Mouse (Mus musculus) hindbrain, embryonic 16.5 days (tissue): ENCODE measurements around the gene Insm2. TPM values are rescaled to one million over a fixed set of nuclear protein-coding genes. Genes with fewer than 3 reads are reported as not detected.
"Not testable (repeated sequence)": the region's sequence is repeated elsewhere in the genome, so short reads cannot be mapped to it uniquely, and the experiment has no call there.

Source experiments
- ATAC-seq: fragments of 200-750 bp; cut with Nextera tagmentation; 2 replicates; pipeline ENCODE4 v1.8.0; 2017; ENCODE audit warnings: moderate TSS enrichment, moderate library complexity
- H3K27ac ChIP-seq: fragments of 300-500 bp; sonication (generic); 2 replicates; pipeline ENCODE4 v1.5.1; 2014; ENCODE audit warnings: low read depth, mild to moderate bottlenecking, control low read depth, low read length, moderate library complexity
- H3K27me3 ChIP-seq: fragments of 300-500 bp; sonication (generic); replicated peaks from 2 replicates; pipeline ENCODE4 v1.6.1; 2014; ENCODE audit warnings: low read length; ENCODE audit not compliant: control insufficient read depth, insufficient read depth
- H3K36me3 ChIP-seq: fragments of 300-500 bp; sonication (generic); 2 replicates; pipeline ENCODE4 v1.6.1; 2014; ENCODE audit warnings: mild to moderate bottlenecking, low read length, moderate library complexity, mixed read lengths; ENCODE audit not compliant: control insufficient read depth, insufficient read depth
- H3K4me1 ChIP-seq: fragments of 300-500 bp; sonication (generic); 2 replicates; pipeline ENCODE4 v1.6.1; 2014; ENCODE audit warnings: low read depth, low read length; ENCODE audit not compliant: control insufficient read depth, insufficient read depth
- H3K4me2 ChIP-seq: fragments of 300-500 bp; sonication (generic); 2 replicates; pipeline ENCODE4 v1.6.1; 2014; ENCODE audit warnings: mild to moderate bottlenecking, low read length, control low read depth, moderate library complexity
- H3K4me3 ChIP-seq: fragments of 300-500 bp; sonication (generic); 2 replicates; pipeline ENCODE4 v1.5.1; 2014; ENCODE audit warnings: mild to moderate bottlenecking, low read length, control low read depth, moderate library complexity
- H3K9ac ChIP-seq: fragments of 300-500 bp; sonication (generic); 2 replicates; pipeline ENCODE4 v1.6.1; 2014; ENCODE audit warnings: low read depth, mild to moderate bottlenecking, control low read depth, low read length, moderate library complexity
- H3K9me3 ChIP-seq: fragments of 300-500 bp; sonication (generic); 2 replicates; pipeline ENCODE4 v1.6.1; 2014; ENCODE audit warnings: mild to moderate bottlenecking, low read length, moderate library complexity; ENCODE audit not compliant: control insufficient read depth
- WGBS: fragments of 180-500 bp; shearing (Covaris S2); extraction: QIAGEN DNeasy Blood & Tissue Kit; methylation state at CpG from one replicate; pipeline ENCODE4 v1.1.7; 2014; 5-methylcytosine and 5-hydroxymethylcytosine counted together
- polyA plus RNA-seq: library from polyadenylated mRNA; unstranded; fragments of >200 nt; fragmentation: Nextera tagmentation; extraction: Ambion mirVana; gene quantifications from 2 replicates; pipeline ENCODE4 v1.2.1, GENCODE M21; 2015

Insm2 gene
- 1.4 and 1.9 TPM in 2 replicates for polyA plus RNA-seq

- Histone ChIP-seq H3K27me3 (peaks cover 41% of the 10 kb centered on the region), H3K27ac (no peak within 1 kb of the TSS), H3K4me1 (peaks cover 23% of the 10 kb centered on the region), H3K36me3 (no peaks in the 10 kb centered on the region), H3K9me3 (no peaks in the 10 kb centered on the region), H3K9ac (peak within 1 kb of the TSS; percentile 53), H3K4me2 (peak within 1 kb of the TSS; percentile 71), H3K4me3 (peak within 1 kb of the TSS; percentile 50)
- ATAC-seq = peak; percentile 67
- WGBS = under 1% methylated on average over 58 of the region's 77 CpGs
Observed at GRCm38 (mm10) chr12:55598887-55599561, at the start of gene Insm2. Gene Insm2, plus strand, starts transcription at chr12:55599427.

DNA sequence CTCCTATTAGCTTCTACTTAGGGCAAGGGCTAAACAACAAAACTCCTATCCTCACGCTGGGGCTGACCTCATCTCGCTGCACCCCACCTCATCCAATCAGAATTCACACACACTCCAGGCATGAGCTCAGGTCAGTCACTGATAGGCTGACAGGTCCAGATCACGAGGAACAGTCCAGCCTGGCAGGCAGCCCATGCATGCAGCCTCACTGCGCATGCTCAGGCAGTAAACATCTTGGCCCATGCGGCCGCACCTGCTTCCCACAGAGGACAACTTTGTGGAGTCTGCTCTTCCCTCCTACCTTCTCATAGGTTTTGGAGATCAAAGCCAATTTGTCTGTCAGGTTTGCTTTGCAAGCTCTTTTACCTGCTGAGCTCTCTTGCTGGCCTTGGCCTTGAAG is 44.3 kb upstream of the Insm2 start:
- not testable (repeated sequence) for H3K9ac ChIP-seq, H3K4me2 ChIP-seq, H3K9me3 ChIP-seq, ATAC-seq, H3K27me3 ChIP-seq, H3K36me3 ChIP-seq, H3K27ac ChIP-seq, H3K4me3 ChIP-seq, H3K4me1 ChIP-seq
- WGBS = 85% methylated on average over 6 of the region's 6 CpGs

DNA sequence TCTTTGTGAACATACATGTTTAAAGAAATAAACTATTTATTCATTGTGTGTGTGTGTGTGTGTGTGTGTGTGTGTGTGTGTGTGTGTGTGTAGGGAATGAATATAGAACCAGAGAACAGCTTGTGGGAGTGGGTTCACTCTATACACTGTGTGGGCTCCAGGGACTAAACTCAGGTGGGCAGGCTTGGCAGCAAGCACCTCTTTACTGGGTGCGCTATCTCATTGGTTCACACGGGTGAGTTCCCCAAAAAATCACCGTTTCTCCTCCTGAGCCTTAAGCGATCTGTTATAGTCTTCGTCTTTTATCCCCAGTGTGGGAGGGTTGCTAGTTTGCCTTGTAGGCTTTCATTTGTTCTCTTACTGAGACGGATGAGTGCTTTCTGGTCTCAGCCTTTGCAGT is 41.4 kb upstream of the Insm2 start:
- Histone ChIP-seq H3K4me1 (peaks cover 2% of the 10 kb centered on the region), H3K36me3 (no peaks in the 10 kb centered on the region), H3K27me3 (no peaks in the 10 kb centered on the region), H3K9ac (no peak overlapping the region), H3K4me3 (no peak overlapping the region), H3K9me3 (no peaks in the 10 kb centered on the region), H3K27ac (no peak overlapping the region), H3K4me2 (no peak overlapping the region)
- ATAC-seq = no peak
- WGBS = 67% methylated on average over 6 of the region's 6 CpGs

DNA sequence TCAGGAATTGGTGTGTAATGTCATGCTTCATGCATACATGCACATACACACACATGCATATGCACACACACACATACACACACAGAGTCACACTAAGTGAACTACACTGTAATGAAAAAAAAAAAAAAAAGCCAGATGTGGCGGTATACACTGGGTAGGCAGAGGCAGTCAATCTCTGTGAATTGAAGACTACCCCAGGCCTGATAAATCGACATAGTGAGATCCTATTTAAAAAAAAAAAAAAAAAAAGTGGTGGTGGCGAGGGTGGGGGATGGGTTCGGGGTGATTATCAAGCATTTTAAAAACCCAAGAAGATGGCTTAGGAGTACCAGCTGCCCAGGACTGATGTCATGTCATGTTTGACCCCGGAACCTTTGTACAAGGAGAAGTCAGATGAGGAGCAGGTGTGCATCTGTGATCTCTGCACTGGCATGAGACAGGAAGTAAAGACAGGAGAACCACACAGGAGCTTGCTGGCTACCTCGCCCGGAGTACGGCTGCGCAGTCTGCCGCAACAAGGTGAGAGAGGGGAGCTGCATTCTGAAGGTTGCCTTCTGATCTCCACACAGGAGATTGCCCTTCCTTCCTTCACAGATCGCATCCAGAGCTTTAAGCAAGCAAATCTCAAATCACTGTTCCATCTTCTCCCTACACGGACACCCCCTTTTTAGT is 39.9 kb upstream of the Insm2 start:
- H3K9me3 ChIP-seq = no peaks in the 10 kb centered on the region
- WGBS = 90% methylated on average over 12 of the region's 12 CpGs
- H3K4me2 ChIP-seq = no peak overlapping the region
- H3K9ac ChIP-seq = no peak overlapping the region
- H3K4me3 ChIP-seq = no peak overlapping the region
- H3K4me1 ChIP-seq = peaks cover 2% of the 10 kb centered on the region
- H3K36me3 ChIP-seq = no peaks in the 10 kb centered on the region
- H3K27me3 ChIP-seq = no peaks in the 10 kb centered on the region
- H3K27ac ChIP-seq = no peak overlapping the region
- no peak for ATAC-seq

GRCm38 (mm10) chr12:55560025-55560690 is 39.1 kb upstream of the Insm2 start:
- Histone ChIP-seq H3K4me1 (peaks cover 2% of the 10 kb centered on the region), H3K27ac (no peak overlapping the region), H3K9me3 (no peaks in the 10 kb centered on the region), H3K9ac (peak overlapping the region; percentile 48), H3K36me3 (no peaks in the 10 kb centered on the region), H3K4me2 (peak overlapping the region; percentile 59), H3K4me3 (peak overlapping the region; percentile 30), H3K27me3 (no peaks in the 10 kb centered on the region)
- ATAC-seq = no peak
- WGBS = 12% methylated on average over 19 of the region's 19 CpGs

GRCm38 (mm10) chr12:55563742-55564141 is 35.5 kb upstream of the Insm2 start:
- no peak overlapping the region for H3K4me2 ChIP-seq
- no peak for ATAC-seq
- peaks cover 2% of the 10 kb centered on the region for H3K4me1 ChIP-seq
- WGBS = 94% methylated on average over 3 of the region's 3 CpGs
- no peaks in the 10 kb centered on the region for H3K36me3 ChIP-seq
- H3K9me3 ChIP-seq = no peaks in the 10 kb centered on the region
- H3K4me3 ChIP-seq = no peak overlapping the region
- H3K27me3 ChIP-seq = no peaks in the 10 kb centered on the region
- H3K9ac ChIP-seq = no peak overlapping the region
- H3K27ac ChIP-seq = no peak overlapping the region

- H3K27ac ChIP-seq = no peak overlapping the region
- 89% methylated on average over 9 of the region's 9 CpGs for WGBS
- no peaks in the 10 kb centered on the region for H3K9me3 ChIP-seq
- H3K4me3 ChIP-seq = no peak overlapping the region
- H3K27me3 ChIP-seq = no peaks in the 10 kb centered on the region
- H3K4me1 ChIP-seq = peaks cover 2% of the 10 kb centered on the region
- no peak overlapping the region for H3K9ac ChIP-seq
- ATAC-seq = no peak
- H3K36me3 ChIP-seq = no peaks in the 10 kb centered on the region
- no peak overlapping the region for H3K4me2 ChIP-seq
Observed at GRCm38 (mm10) chr12:55564187-55564963, 34.9 kb upstream of the Insm2 start.

DNA sequence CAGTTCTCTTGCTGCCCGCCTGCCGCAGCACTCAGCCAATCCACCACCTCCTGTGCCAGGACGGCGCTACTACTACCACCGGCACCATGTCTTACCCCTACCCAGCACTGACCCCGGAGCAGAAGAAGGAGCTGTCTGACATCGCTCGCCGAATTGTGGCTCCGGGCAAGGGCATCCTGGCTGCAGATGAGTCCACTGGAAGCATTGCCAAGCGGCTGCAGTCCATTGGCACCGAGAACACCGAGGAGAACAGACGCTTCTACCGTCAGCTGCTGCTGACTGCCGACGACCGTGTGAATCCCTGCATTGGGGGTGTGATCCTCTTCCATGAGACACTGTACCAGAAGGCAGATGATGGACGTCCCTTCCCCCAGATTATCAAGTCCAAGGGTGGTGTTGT is 34.0 kb upstream of the Insm2 start, which contains the start of gene Aldoart2:
TSS of gene Aldoart2 (plus strand) at position 34 of the 400 bp plus-strand sequence.
- H3K27me3 ChIP-seq = no peaks in the 10 kb centered on the region
- H3K27ac ChIP-seq = no peak within 1 kb of the TSS
- H3K9me3 ChIP-seq = no peaks in the 10 kb centered on the region
- no peak within 1 kb of the TSS for H3K4me2 ChIP-seq
- 96% methylated on average over 19 of the region's 19 CpGs for WGBS
- H3K9ac ChIP-seq = no peak within 1 kb of the TSS
- no peaks in the 10 kb centered on the region for H3K36me3 ChIP-seq
- ATAC-seq = no peak
- no peak within 1 kb of the TSS for H3K4me3 ChIP-seq
- H3K4me1 ChIP-seq = peaks cover 2% of the 10 kb centered on the region
